Mouse (Mus musculus): ENCODE data around the gene Rab13. TPM values are rescaled to one million over a fixed set of nuclear protein-coding genes. Genes with fewer than 3 reads are reported as not detected.

The Rab13 gene
- polyA plus RNA-seq, 1 experiment from 2014 or later: 38.9 TPM

Small RNA genes lying within 50 kb of the gene (microRNA-seq; reads per million reads assigned to microRNA genes)
- not detected for gene Mir7012

Other genes starting within 250 kb of the Rab13 start
- 169 and 173 TPM in 2 replicates for gene Hax1, start 214.9 kb upstream of the Rab13 start, polyA plus RNA-seq (2015; fragmentation: Nextera tagmentation; extraction: Ambion mirVana)
- 146 and 149 TPM in 2 replicates for gene 4933434E20Rik, start 162.1 kb upstream of the Rab13 start, polyA plus RNA-seq (2015; fragmentation: Nextera tagmentation; extraction: Ambion mirVana)
- 231 and 255 TPM in 2 replicates for gene Ubap2l, start 161.1 kb upstream of the Rab13 start, polyA plus RNA-seq (2015; fragmentation: Nextera tagmentation; extraction: Ambion mirVana)
- gene Tpm3, start 141.0 kb upstream of the Rab13 start, polyA plus RNA-seq (2015; fragmentation: Nextera tagmentation; extraction: Ambion mirVana): 496 and 525 TPM in 2 replicates
- 0.30 and 0.44 TPM in 2 replicates for gene Nup210l, start 109.6 kb upstream of the Rab13 start, polyA plus RNA-seq (2015; fragmentation: Nextera tagmentation; extraction: Ambion mirVana)
- gene Rps27, start within 50 bp of the Rab13 start, polyA plus RNA-seq (2015; fragmentation: Nextera tagmentation; extraction: Ambion mirVana): 1,327 and 1,965 TPM in 2 replicates
- 107 and 113 TPM in 2 replicates for gene Jtb, start 17.9 kb downstream of the Rab13 start, polyA plus RNA-seq (2015; fragmentation: Nextera tagmentation; extraction: Ambion mirVana)
- gene Creb3l4, start 29.8 kb downstream of the Rab13 start, polyA plus RNA-seq (2015; fragmentation: Nextera tagmentation; extraction: Ambion mirVana): 8.9 and 9.1 TPM in 2 replicates
- 86.2 and 92.6 TPM in 2 replicates for gene Slc39a1, start 34.5 kb downstream of the Rab13 start, polyA plus RNA-seq (2015; fragmentation: Nextera tagmentation; extraction: Ambion mirVana)
- gene Crtc2, start 40.5 kb downstream of the Rab13 start, polyA plus RNA-seq (2015; fragmentation: Nextera tagmentation; extraction: Ambion mirVana): 25.9 and 26.9 TPM in 2 replicates
- 4.9 and 5.6 TPM in 2 replicates for gene Dennd4b, start 51.5 kb downstream of the Rab13 start, polyA plus RNA-seq (2015; fragmentation: Nextera tagmentation; extraction: Ambion mirVana)
- gene Gatad2b, start 79.5 kb downstream of the Rab13 start, polyA plus RNA-seq (2015; fragmentation: Nextera tagmentation; extraction: Ambion mirVana): 19.0 and 24.5 TPM in 2 replicates
- gene Slc27a3, start 176.2 kb downstream of the Rab13 start, polyA plus RNA-seq (2015; fragmentation: Nextera tagmentation; extraction: Ambion mirVana): 39.6 and 44.3 TPM in 2 replicates
- gene Ints3, start 219.9 kb downstream of the Rab13 start, polyA plus RNA-seq (2015; fragmentation: Nextera tagmentation; extraction: Ambion mirVana): 31.0 and 31.1 TPM in 2 replicates